Mouse (Mus musculus) olfactory bulb, adult 2 months (tissue): ENCODE results near the gene Ccdc6.
"Not testable (repeated sequence)": the region's sequence is repeated elsewhere in the genome, so short reads cannot be mapped to it uniquely, and the experiment has no call there.

Experiments used
- CTCF ChIP-seq: fragments of 200-500 bp; IDR thresholded peaks from 2 replicates; pipeline ENCODE4 v1.5.1; 2012; ENCODE audit warnings: low read depth, mild to moderate bottlenecking, low read length, moderate library complexity; ENCODE audit not compliant: insufficient read depth
- POLR2A ChIP-seq: fragments of 200-500 bp; IDR thresholded peaks from 2 replicates; pipeline ENCODE4 v1.6.1; 2012; ENCODE audit warnings: mild to moderate bottlenecking, low read depth, low read length, moderate library complexity; ENCODE audit not compliant: insufficient read depth

DNA sequence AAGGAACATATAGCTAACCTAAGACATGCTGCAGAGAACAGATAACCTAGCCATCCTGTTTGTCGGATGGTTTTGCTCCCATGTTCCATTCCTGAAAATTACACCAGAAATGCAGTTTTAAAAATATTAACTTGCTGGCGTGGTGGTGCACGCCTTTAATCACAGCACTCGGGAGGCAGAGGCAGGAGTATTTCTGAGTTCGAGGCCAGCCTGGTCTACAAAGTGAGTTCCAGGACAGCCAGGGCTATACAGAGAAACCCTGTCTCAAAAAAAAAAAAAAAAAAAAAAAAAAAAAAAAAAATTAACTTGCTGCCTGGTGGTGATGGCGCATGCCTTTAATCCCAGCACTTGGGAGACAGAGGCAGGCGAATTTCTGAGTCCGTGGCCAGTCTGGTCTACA is 125.3 kb downstream of the Ccdc6 start:
- TF ChIP-seq CTCF, POLR2A: not testable (repeated sequence)
